Mouse (Mus musculus) forebrain, embryonic 15.5 days (tissue): ENCODE results near the gene Limk2. TPM values are rescaled to one million over a fixed set of nuclear protein-coding genes. Genes with fewer than 3 reads are reported as not detected.

Experiments used
- ATAC-seq: fragments of 200-750 bp; cut with Nextera tagmentation; replicated peaks from 2 replicates; pipeline ENCODE4 v1.8.0; 2017; ENCODE audit warnings: mild to moderate bottlenecking, moderate TSS enrichment, moderate library complexity
- H3K27ac ChIP-seq: fragments of 300-500 bp; sonication (generic); replicated peaks from 2 replicates; pipeline ENCODE4 v1.5.1; 2015; ENCODE audit warnings: mild to moderate bottlenecking, inconsistent platforms
- H3K27me3 ChIP-seq: fragments of 300-500 bp; sonication (generic); 2 replicates; pipeline ENCODE4 v1.6.1; 2015; ENCODE audit warnings: inconsistent platforms
- H3K36me3 ChIP-seq: fragments of 300-500 bp; sonication (generic); 2 replicates; pipeline ENCODE4 v1.6.1; 2015; ENCODE audit warnings: mild to moderate bottlenecking, inconsistent platforms
- H3K4me1 ChIP-seq: fragments of 300-500 bp; sonication (generic); 2 replicates; pipeline ENCODE4 v1.6.1; 2015; ENCODE audit warnings: inconsistent platforms
- H3K4me2 ChIP-seq: fragments of 300-500 bp; sonication (generic); replicated peaks from 2 replicates; pipeline ENCODE4 v1.6.1; 2015; ENCODE audit warnings: mild to moderate bottlenecking, inconsistent platforms
- H3K4me3 ChIP-seq: fragments of 300-500 bp; sonication (generic); 2 replicates; pipeline ENCODE4 v1.5.1; 2015; ENCODE audit warnings: mild to moderate bottlenecking, inconsistent platforms
- H3K9ac ChIP-seq: fragments of 300-500 bp; sonication (generic); replicated peaks from 2 replicates; pipeline ENCODE4 v1.6.1; 2015; ENCODE audit warnings: mild to moderate bottlenecking, inconsistent platforms
- H3K9me3 ChIP-seq: fragments of 300-500 bp; sonication (generic); 2 replicates; pipeline ENCODE4 v1.6.1; 2016; ENCODE audit warnings: inconsistent platforms
- WGBS: fragments of 180-500 bp; shearing (Covaris S2); methylation state at CpG from one replicate; pipeline ENCODE4 v1.1.7; 2015; ENCODE audit warnings: mixed read lengths; 5-methylcytosine and 5-hydroxymethylcytosine counted together
- polyA plus RNA-seq: library from polyadenylated mRNA; unstranded; fragments of >200 nt; fragmentation: Nextera tagmentation; extraction: Ambion mirVana; gene quantifications from 2 replicates; pipeline ENCODE4 v1.2.1, GENCODE M21; 2015

Gene Limk2
- polyA plus RNA-seq, 1 experiment from 2014 or later: 103 TPM

GRCm38 (mm10) chr11:3441696-3442443, 32.9 kb upstream of the Limk2 start:
- no peak overlapping the region for H3K4me2 ChIP-seq
- H3K4me1 ChIP-seq: peaks cover 10% of the 10 kb centered on the region
- H3K36me3 ChIP-seq: no peaks in the 10 kb centered on the region
- H3K27ac ChIP-seq: peak overlapping the region; percentile 77
- H3K4me3 ChIP-seq: no peak overlapping the region
- H3K9me3 ChIP-seq: no peaks in the 10 kb centered on the region
- no peaks in the 10 kb centered on the region for H3K27me3 ChIP-seq
- H3K9ac ChIP-seq: no peak overlapping the region
- ATAC-seq: peak; percentile 79

- WGBS: 98% methylated on average over 1 of the region's 1 CpGs
- no peaks in the 10 kb centered on the region for H3K9me3 ChIP-seq
- no peak overlapping the region for H3K4me3 ChIP-seq
- peaks cover 10% of the 10 kb centered on the region for H3K4me1 ChIP-seq
- H3K27ac ChIP-seq: no peak overlapping the region
- H3K36me3 ChIP-seq: no peaks in the 10 kb centered on the region
- no peak overlapping the region for H3K4me2 ChIP-seq
- H3K9ac ChIP-seq: no peak overlapping the region
- no peaks in the 10 kb centered on the region for H3K27me3 ChIP-seq
- no peak for ATAC-seq
These were observed 28.6 kb upstream of the Limk2 start for GRCm38 (mm10) chr11:3437621-3438020.

GRCm38 (mm10) chr11:3433809-3434208, 24.8 kb upstream of the Limk2 start:
- 79% methylated on average over 4 of the region's 4 CpGs for WGBS
- no peak overlapping the region for H3K9ac ChIP-seq
- no peak for ATAC-seq
- H3K27me3 ChIP-seq: no peaks in the 10 kb centered on the region
- H3K27ac ChIP-seq: no peak overlapping the region
- no peaks in the 10 kb centered on the region for H3K36me3 ChIP-seq
- H3K4me3 ChIP-seq: no peak overlapping the region
- no peak overlapping the region for H3K4me2 ChIP-seq
- no peaks in the 10 kb centered on the region for H3K9me3 ChIP-seq
- H3K4me1 ChIP-seq: no peaks in the 10 kb centered on the region

GRCm38 (mm10) chr11:3431976-3432603, 23.1 kb upstream of the Limk2 start:
- Histone ChIP-seq H3K9me3 (no peaks in the 10 kb centered on the region), H3K27me3 (no peaks in the 10 kb centered on the region), H3K4me2 (no peak overlapping the region), H3K9ac (no peak overlapping the region), H3K36me3 (no peaks in the 10 kb centered on the region), H3K4me3 (no peak overlapping the region), H3K4me1 (no peaks in the 10 kb centered on the region), H3K27ac (no peak overlapping the region)
- no peak for ATAC-seq
- 94% methylated on average over 6 of the region's 6 CpGs for WGBS

- Histone ChIP-seq H3K36me3 (0 out of 2 replicates have a peak, but pooled peaks cover under 1% of the 10 kb centered on the region), H3K4me1 (no peaks in the 10 kb centered on the region), H3K27me3 (no peaks in the 10 kb centered on the region), H3K9ac (no peak overlapping the region), H3K4me2 (no peak overlapping the region), H3K4me3 (no peak overlapping the region), H3K9me3 (no peaks in the 10 kb centered on the region), H3K27ac (no peak overlapping the region)
- 91% methylated on average over 3 of the region's 3 CpGs for WGBS
- no peak for ATAC-seq
These were observed 22.5 kb upstream of the Limk2 start for GRCm38 (mm10) chr11:3431515-3431914.

- Histone ChIP-seq H3K4me1 (no peaks in the 10 kb centered on the region), H3K36me3 (peaks cover 25% of the 10 kb centered on the region), H3K9ac (no peak overlapping the region), H3K27ac (no peak overlapping the region), H3K27me3 (no peaks in the 10 kb centered on the region), H3K4me2 (no peak overlapping the region), H3K4me3 (no peak overlapping the region), H3K9me3 (no peaks in the 10 kb centered on the region)
- ATAC-seq: no peak
- 92% methylated on average over 7 of the region's 7 CpGs for WGBS
These were observed 19.6 kb upstream of the Limk2 start for GRCm38 (mm10) chr11:3428632-3429031.

GRCm38 (mm10) chr11:3427697-3428230, 18.8 kb upstream of the Limk2 start:
- no peak for ATAC-seq
- H3K27me3 ChIP-seq: no peaks in the 10 kb centered on the region
- 86% methylated on average over 3 of the region's 3 CpGs for WGBS
- no peak overlapping the region for H3K4me2 ChIP-seq
- H3K36me3 ChIP-seq: peaks cover 30% of the 10 kb centered on the region
- no peak overlapping the region for H3K4me3 ChIP-seq
- no peak overlapping the region for H3K9ac ChIP-seq
- no peaks in the 10 kb centered on the region for H3K9me3 ChIP-seq
- no peaks in the 10 kb centered on the region for H3K4me1 ChIP-seq
- H3K27ac ChIP-seq: no peak overlapping the region

GRCm38 (mm10) chr11:3422242-3422641, 13.3 kb upstream of the Limk2 start:
- no peak for ATAC-seq
- H3K36me3 ChIP-seq: peaks cover 55% of the 10 kb centered on the region

GRCm38 (mm10) chr11:3418741-3419140, 9.8 kb upstream of the Limk2 start:
- Histone ChIP-seq H3K27ac (no peak overlapping the region), H3K4me3 (no peak overlapping the region), H3K4me1 (no peaks in the 10 kb centered on the region), H3K27me3 (no peaks in the 10 kb centered on the region), H3K9me3 (no peaks in the 10 kb centered on the region), H3K36me3 (peaks cover 51% of the 10 kb centered on the region), H3K9ac (no peak overlapping the region), H3K4me2 (no peak overlapping the region)
- no peak for ATAC-seq
- WGBS: 82% methylated on average over 4 of the region's 4 CpGs

More at GRCm38 (mm10) chr11:3422242-3422641, 13.3 kb upstream of the Limk2 start:
- Histone ChIP-seq H3K27me3 (no peaks in the 10 kb centered on the region), H3K9me3 (no peaks in the 10 kb centered on the region), H3K4me3 (no peak overlapping the region), H3K4me1 (no peaks in the 10 kb centered on the region), H3K4me2 (no peak overlapping the region), H3K9ac (no peak overlapping the region), H3K27ac (no peak overlapping the region)
- 87% methylated on average over 4 of the region's 4 CpGs for WGBS

GRCm38 (mm10) chr11:3417795-3418194, 8.8 kb upstream of the Limk2 start:
- H3K9ac ChIP-seq: no peak overlapping the region
- H3K4me2 ChIP-seq: no peak overlapping the region
- ATAC-seq: no peak
- H3K27ac ChIP-seq: no peak overlapping the region
- H3K4me1 ChIP-seq: no peaks in the 10 kb centered on the region
- 87% methylated on average over 6 of the region's 6 CpGs for WGBS
- H3K27me3 ChIP-seq: no peaks in the 10 kb centered on the region
- H3K9me3 ChIP-seq: no peaks in the 10 kb centered on the region
- H3K4me3 ChIP-seq: no peak overlapping the region
- H3K36me3 ChIP-seq: peaks cover 46% of the 10 kb centered on the region

GRCm38 (mm10) chr11:3416399-3416798, 7.4 kb upstream of the Limk2 start:
- Histone ChIP-seq H3K4me3 (no peak overlapping the region), H3K36me3 (peaks cover 45% of the 10 kb centered on the region), H3K4me2 (no peak overlapping the region), H3K9me3 (no peaks in the 10 kb centered on the region), H3K27ac (no peak overlapping the region), H3K9ac (no peak overlapping the region), H3K4me1 (no peaks in the 10 kb centered on the region), H3K27me3 (no peaks in the 10 kb centered on the region)
- WGBS: 94% methylated on average over 3 of the region's 3 CpGs
- ATAC-seq: no peak

GRCm38 (mm10) chr11:3412111-3412510, 3.1 kb upstream of the Limk2 start:
- no peak for ATAC-seq
- Histone ChIP-seq H3K36me3 (peaks cover 19% of the 10 kb centered on the region), H3K27me3 (no peaks in the 10 kb centered on the region), H3K4me3 (no peak overlapping the region), H3K4me1 (peaks cover 17% of the 10 kb centered on the region), H3K4me2 (no peak overlapping the region), H3K27ac (no peak overlapping the region), H3K9ac (no peak overlapping the region), H3K9me3 (no peaks in the 10 kb centered on the region)
- WGBS: 88% methylated on average over 3 of the region's 3 CpGs
